Comparison of ENCODE assay signal across 21 mouse cellular contexts in the genomic region with DNA sequence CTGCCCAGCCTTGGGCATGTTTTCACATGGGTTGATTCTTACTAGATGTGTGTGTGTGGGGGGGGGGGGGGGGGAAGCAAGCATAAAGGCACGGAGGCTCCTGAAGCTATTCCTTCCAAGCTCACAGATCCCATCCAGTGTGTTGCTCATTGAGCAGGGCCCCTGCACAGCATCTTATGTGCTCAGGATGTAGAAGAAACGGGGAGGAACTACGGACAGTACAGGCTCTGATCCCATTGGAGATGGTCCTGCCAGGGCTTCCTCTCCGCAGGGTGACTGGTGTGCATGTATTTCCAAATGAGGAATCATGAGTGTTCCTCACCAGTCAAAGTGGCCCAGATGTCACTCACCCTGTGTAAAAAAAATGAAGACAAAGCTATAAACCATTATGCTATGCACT. TPM values are rescaled to one million over a fixed set of nuclear protein-coding genes. Genes with fewer than 3 reads are reported as not detected.
"Had no signal": no experiment of that assay in that cellular context is flagged by ENCODE, and none has a peak within 500 bp of the region (broad histone marks: within the 10 kb centered on the region; RNA-seq: fewer than 3 reads in every experiment).

No protein-coding gene starts in this region.

- H3K4me1 ChIP-seq: intestine, embryonic 15.5 days; liver, embryonic 15.5 days; stomach, embryonic 15.5 days had no signal

- ATAC-seq: intestine, embryonic 15.5 days; lung, postnatal 0 days had no signal

- H3K4me2 ChIP-seq: intestine, embryonic 15.5 days; kidney, embryonic 15.5 days; liver, embryonic 11.5 days; liver, embryonic 15.5 days; stomach, embryonic 15.5 days had no signal

- DNase-seq: kidney, adult 18-20 months; kidney, postnatal 14 days; lung, adult 2 months; lung, postnatal 36 days; retina, postnatal 1 day; thymus, adult 2 months; thymus, postnatal 25 days had no signal

- H3K9me3 ChIP-seq: intestine, embryonic 15.5 days; kidney, embryonic 15.5 days; limb, embryonic 10.5 days; liver, embryonic 15.5 days; stomach, embryonic 15.5 days had no signal

- H3K9ac ChIP-seq: intestine, embryonic 15.5 days; kidney, embryonic 15.5 days; liver, embryonic 15.5 days; stomach, embryonic 15.5 days had no signal

- H3K27me3 ChIP-seq: intestine, embryonic 15.5 days; kidney, embryonic 15.5 days; liver, embryonic 15.5 days; stomach, embryonic 15.5 days had no signal

- H3K27ac ChIP-seq: intestine, embryonic 15.5 days; kidney, embryonic 15.5 days; left cerebral cortex, adult 2 months; limb, embryonic 10.5 days; liver, embryonic 15.5 days; stomach, embryonic 15.5 days had no signal

- H3K4me3 ChIP-seq: intestine, embryonic 15.5 days; kidney, embryonic 15.5 days; left cerebral cortex, adult 2 months; limb, embryonic 10.5 days; liver, embryonic 15.5 days; stomach, embryonic 15.5 days had no signal

- H3K36me3 ChIP-seq: intestine, embryonic 15.5 days; kidney, embryonic 15.5 days; limb, embryonic 10.5 days; liver, embryonic 15.5 days; stomach, embryonic 15.5 days had no signal

RNA-seq across cellular contexts. Expression of a gene that starts 42.8 kb away (rescaled TPM):
- total RNA-seq: layer of hippocampus, adult 8-10 months; layer of hippocampus, postnatal 25 days; left cerebral cortex, adult 2 months; left cerebral cortex, postnatal 14 days; megakaryocyte progenitor cell, adult 5-6 weeks had no signal
- polyA plus RNA-seq: intestine, embryonic 15.5 days; kidney, embryonic 15.5 days; large intestine, adult 2 months; limb, embryonic 10.5 days; limb, embryonic 14.5 days; liver, embryonic 11.5 days; liver, embryonic 15.5 days; lung, adult 2 months; lung, postnatal 0 days had no signal
